Mouse (Mus musculus) liver, adult 2 months (tissue): ENCODE data around the gene Colq. TPM values are rescaled to one million over a fixed set of nuclear protein-coding genes. Genes with fewer than 3 reads are reported as not detected.

Experiments used
- DNase-seq: peaks from one replicate; pipeline ENCODE4 v3.0.0-alpha.2; 2011; ENCODE audit warnings: low read depth, low spot score; ENCODE audit errors: extremely low read depth
- H3K27ac ChIP-seq: fragments of 200-500 bp; replicated peaks from 2 replicates; pipeline ENCODE4 v1.5.1; 2012; ENCODE audit warnings: low read depth, mild to moderate bottlenecking, control low read depth, inconsistent platforms, low read length; ENCODE audit not compliant: insufficient read depth
- H3K27me3 ChIP-seq: fragments of 200-500 bp; 2 replicates; pipeline ENCODE4 v1.6.1; 2012; ENCODE audit warnings: mild to moderate bottlenecking, moderate library complexity, low read length, inconsistent platforms; ENCODE audit not compliant: control insufficient read depth, insufficient read depth
- H3K36me3 ChIP-seq: fragments of 200-500 bp; 2 replicates; pipeline ENCODE4 v1.6.1; 2012; ENCODE audit warnings: low read length, inconsistent platforms; ENCODE audit not compliant: control insufficient read depth, insufficient read depth
- H3K4me1 ChIP-seq: fragments of 200-500 bp; 2 replicates; pipeline ENCODE4 v1.6.1; 2011; ENCODE audit warnings: low read length; ENCODE audit not compliant: control insufficient read depth, insufficient read depth
- H3K4me3 ChIP-seq: fragments of 200-500 bp; 2 replicates; pipeline ENCODE4 v1.5.1; 2011; ENCODE audit warnings: low read depth, mild to moderate bottlenecking, control low read depth, low read length, moderate library complexity; ENCODE audit not compliant: insufficient read depth
- H3K79me2 ChIP-seq: fragments of 200-500 bp; 2 replicates; pipeline ENCODE4 v1.6.1; 2012; ENCODE audit warnings: inconsistent platforms, mild to moderate bottlenecking, low read length, moderate library complexity; ENCODE audit not compliant: control insufficient read depth, insufficient read depth
- H3K9ac ChIP-seq: fragments of 200-500 bp; 2 replicates; pipeline ENCODE4 v1.6.1; 2012; ENCODE audit warnings: low read depth, mild to moderate bottlenecking, control low read depth, inconsistent platforms, low read length
- CTCF ChIP-seq: fragments of 200-500 bp; IDR thresholded peaks from 2 replicates; pipeline ENCODE4 v1.5.1; 2011; ENCODE audit warnings: low read depth, low read length, control low read depth
- POLR2A ChIP-seq: fragments of 200-500 bp; IDR thresholded peaks from 2 replicates; pipeline ENCODE4 v1.6.1; 2011; ENCODE audit warnings: low read length, control low read depth; ENCODE audit not compliant: insufficient read depth; ENCODE audit errors: extremely low read depth
- WGBS: fragments of 180-500 bp; shearing (Covaris S2); methylation state at CpG from one replicate; pipeline ENCODE4 v1.1.7; 2018; 5-methylcytosine and 5-hydroxymethylcytosine counted together
- polyA plus RNA-seq: library from polyadenylated mRNA; depleted of rRNA; stranded (reverse); fragments of >200 nt; gene quantifications from 2 replicates; pipeline ENCODE4 v1.2.3, GENCODE M21; 2012
- total RNA-seq: library from RNA; depleted of rRNA; stranded (reverse); fragments of >200 nt; gene quantifications from 2 replicates; pipeline ENCODE4 v1.2.3, GENCODE M21; 2014

Colq gene
- total and polyA plus RNA-seq, 2 experiments = under 0.01 to 0.06 TPM

- Histone ChIP-seq H3K4me3 (no peak overlapping the region), H3K27me3 (no peaks in the 10 kb centered on the region), H3K79me2 (no peaks in the 10 kb centered on the region), H3K36me3 (no peaks in the 10 kb centered on the region), H3K9ac (no peak overlapping the region), H3K4me1 (no peaks in the 10 kb centered on the region), H3K27ac (no peak overlapping the region)
- DNase-seq = no peak
- TF ChIP-seq POLR2A (no peak), CTCF (no peak)
- WGBS = 72% methylated on average over 14 of the region's 14 CpGs
Observed at GRCm38 (mm10) chr14:31555963-31556434, 35.1 kb downstream of the Colq start.

GRCm38 (mm10) chr14:31555021-31555420 is 36.1 kb downstream of the Colq start:
- Histone ChIP-seq H3K4me3 (no peak overlapping the region), H3K27me3 (no peaks in the 10 kb centered on the region), H3K36me3 (no peaks in the 10 kb centered on the region), H3K79me2 (no peaks in the 10 kb centered on the region), H3K27ac (no peak overlapping the region), H3K9ac (no peak overlapping the region), H3K4me1 (no peaks in the 10 kb centered on the region)
- TF ChIP-seq CTCF = no peak
- no peak for TF ChIP-seq POLR2A
- no peak for DNase-seq
- WGBS = 85% methylated on average over 7 of the region's 7 CpGs

GRCm38 (mm10) chr14:31543885-31544442 is 47.2 kb downstream of the Colq start:
- Histone ChIP-seq H3K79me2 (no peaks in the 10 kb centered on the region), H3K4me1 (no peaks in the 10 kb centered on the region), H3K36me3 (no peaks in the 10 kb centered on the region), H3K27me3 (no peaks in the 10 kb centered on the region), H3K27ac (no peak overlapping the region), H3K4me3 (no peak overlapping the region), H3K9ac (no peak overlapping the region)
- no peak for DNase-seq
- WGBS = 73% methylated on average over 11 of the region's 11 CpGs
- TF ChIP-seq CTCF = no peak

GRCm38 (mm10) chr14:31537298-31537697 is 53.8 kb downstream of the Colq start:
- Histone ChIP-seq H3K4me1 (no peaks in the 10 kb centered on the region), H3K27ac (no peak overlapping the region), H3K9ac (no peak overlapping the region), H3K4me3 (no peak overlapping the region), H3K36me3 (no peaks in the 10 kb centered on the region), H3K79me2 (no peaks in the 10 kb centered on the region), H3K27me3 (no peaks in the 10 kb centered on the region)
- DNase-seq = no peak
- TF ChIP-seq POLR2A = no peak
- no peak for TF ChIP-seq CTCF
- 81% methylated on average over 6 of the region's 6 CpGs for WGBS

- H3K36me3 ChIP-seq = no peaks in the 10 kb centered on the region
- no peak for DNase-seq
- no peak overlapping the region for H3K4me3 ChIP-seq
- no peaks in the 10 kb centered on the region for H3K79me2 ChIP-seq
- TF ChIP-seq POLR2A (no peak), CTCF (no peak)
- H3K27me3 ChIP-seq = no peaks in the 10 kb centered on the region
- WGBS = 79% methylated on average over 3 of the region's 3 CpGs
- peaks cover 6% of the 10 kb centered on the region for H3K4me1 ChIP-seq
- H3K9ac ChIP-seq = no peak overlapping the region
- no peak overlapping the region for H3K27ac ChIP-seq
Observed at GRCm38 (mm10) chr14:31532656-31533055, 58.5 kb downstream of the Colq start.

GRCm38 (mm10) chr14:31531506-31532148 is 59.5 kb downstream of the Colq start:
- no peaks in the 10 kb centered on the region for H3K36me3 ChIP-seq
- H3K79me2 ChIP-seq = no peaks in the 10 kb centered on the region
- H3K4me1 ChIP-seq = peaks cover 6% of the 10 kb centered on the region
- 59% methylated on average over 12 of the region's 12 CpGs for WGBS
- no peak for DNase-seq
- no peak overlapping the region for H3K9ac ChIP-seq
- no peak for TF ChIP-seq POLR2A
- no peaks in the 10 kb centered on the region for H3K27me3 ChIP-seq
- peak overlapping the region; percentile 87; the same call in 1 of the 2 replicates for H3K27ac ChIP-seq
- H3K4me3 ChIP-seq = no peak overlapping the region
